Mouse (Mus musculus): ENCODE data around the gene Amph. TPM values are rescaled to one million over a fixed set of nuclear protein-coding genes. Genes with fewer than 3 reads are reported as not detected.

Gene Amph
- not detected in 4 replicates for total RNA-seq (2023)

DNA sequence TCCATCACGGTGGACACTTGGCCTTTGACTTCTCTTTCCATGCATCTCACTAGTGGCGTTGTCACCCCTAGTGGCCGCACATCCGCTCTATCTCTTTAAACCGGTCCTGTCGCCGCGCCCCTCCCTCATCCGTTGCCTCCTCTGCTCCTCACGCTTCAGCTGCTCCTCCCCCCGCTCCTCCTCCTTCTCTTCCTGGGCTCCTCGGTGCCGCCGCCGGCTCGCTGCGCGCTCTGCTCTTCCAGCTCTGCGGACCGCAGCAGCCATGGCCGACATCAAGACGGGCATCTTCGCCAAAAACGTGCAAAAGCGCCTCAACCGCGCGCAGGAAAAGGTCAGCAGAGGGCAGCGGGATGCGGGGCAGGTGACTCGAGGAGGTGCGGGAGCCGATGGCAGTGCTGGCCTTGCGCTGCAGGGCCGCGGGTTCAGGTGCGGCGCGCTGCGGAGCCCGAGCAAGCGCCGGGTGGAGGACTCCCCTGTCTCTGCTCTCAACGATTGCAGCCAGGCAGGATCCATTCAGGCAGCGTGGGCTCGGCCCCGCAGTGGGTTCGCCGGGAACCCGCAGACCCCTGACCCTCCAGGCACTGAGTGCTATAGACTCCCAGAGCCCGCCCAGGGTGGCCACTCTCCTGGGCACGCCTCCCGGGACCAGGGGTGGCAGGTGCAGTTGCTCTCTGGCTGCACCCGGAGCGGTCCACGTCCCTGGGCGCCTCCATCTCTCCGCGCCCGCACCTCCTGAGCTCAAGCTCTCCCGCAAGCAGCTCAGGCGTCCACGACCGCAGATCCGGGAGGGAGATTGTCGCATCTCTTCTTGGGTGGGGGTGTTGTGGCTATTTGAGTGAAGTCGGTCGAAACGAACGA lies at the start of gene Amph:
Amph (plus strand) TSS at position 35 of the 858 bp plus-strand sequence.

Other genes with a start within 250 kb of the Amph start
- gene Vps41, start 230.9 kb upstream of the Amph start, total RNA-seq (2023): 58.6 to 70.5 TPM (median 67.0 TPM) in 4 replicates